Mouse (Mus musculus): ENCODE results near the gene Bola1. TPM values are rescaled to one million over a fixed set of nuclear protein-coding genes. Genes with fewer than 3 reads are reported as not detected.
"Not testable (repeated sequence)": the region's sequence is repeated elsewhere in the genome, so short reads cannot be mapped to it uniquely, and the experiment has no call there.

Bola1 gene
- polyA plus RNA-seq, 1 experiment, result 88.0 TPM

GRCm38 (mm10) chr3:96221640-96222038 is 2.1 kb upstream of the Bola1 start:
- H3K79me2 ChIP-seq (ENCODE audit: control insufficient read depth, insufficient read depth), result no peaks in the 10 kb centered on the region
- no peak overlapping the region for H3ac ChIP-seq (ENCODE audit: control insufficient read depth, insufficient read length)
- H3K27me3 ChIP-seq (ENCODE audit: control insufficient read depth, insufficient read depth, insufficient read length), result no peaks in the 10 kb centered on the region
- TF ChIP-seq REST (IDR thresholded peaks at IDR 0.05; ENCODE audit: insufficient read depth, insufficient read length), result no peak
- no peak for TF ChIP-seq MAX (IDR thresholded peaks at IDR 0.05; ENCODE audit: low read depth)
- no peak for TF ChIP-seq MYOD1 (IDR thresholded peaks at IDR 0.05; ENCODE audit: control insufficient read depth in 1 of 3, insufficient read length in 2 of 3, low read depth in 2 of 3)
- TF ChIP-seq TCF12 (IDR thresholded peaks at IDR 0.05; ENCODE audit: insufficient read depth, poor library complexity, severe bottlenecking), result no peak
- no peak for TF ChIP-seq POLR2A (IDR thresholded peaks at IDR 0.05; ENCODE audit: insufficient read length, low read depth)
- H3K36me3 ChIP-seq (ENCODE audit: control insufficient read depth, insufficient read depth), result no peaks in the 10 kb centered on the region
- peak overlapping the region; percentile 47 for H3K4me3 ChIP-seq
- H3K4me2 ChIP-seq (ENCODE audit: low read depth), result peak overlapping the region; percentile 93

- Histone ChIP-seq H3K27me3 (ENCODE audit: control insufficient read depth, insufficient read depth, insufficient read length) (no peaks in the 10 kb centered on the region), H3K79me2 (ENCODE audit: control insufficient read depth, insufficient read depth) (no peaks in the 10 kb centered on the region), H3K4me3 (peak within 1 kb of the TSS; percentile 47), H3K36me3 (ENCODE audit: control insufficient read depth, insufficient read depth) (no peaks in the 10 kb centered on the region), H3K4me2 (ENCODE audit: low read depth) (peak within 1 kb of the TSS; percentile 96), H3ac (ENCODE audit: control insufficient read depth, insufficient read length) (peak within 1 kb of the TSS; percentile 59)
- TF ChIP-seq POLR2AphosphoS2 (IDR thresholded peaks at IDR 0.05; ENCODE audit: insufficient read length, low read depth) (peak; percentile 73), POLR2A (IDR thresholded peaks at IDR 0.05; ENCODE audit: insufficient read length, low read depth) (peak; percentile 69), MYOD1 (IDR thresholded peaks at IDR 0.05; ENCODE audit: control insufficient read depth in 1 of 3, insufficient read length in 2 of 3, low read depth in 2 of 3) (peak in 1 of 3 experiments; percentile 49), SRF (IDR thresholded peaks at IDR 0.05; ENCODE audit: control insufficient read depth, insufficient read length, low read depth) (no peak)
Observed at GRCm38 (mm10) chr3:96220765-96221639, 1.5 kb upstream of the Bola1 start, which contains the start of the genes Hist2h2ac and Hist2h2be. TSS of gene Hist2h2ac (minus strand) at chr3:96220880. TSS of gene Hist2h2be (plus strand) at chr3:96221119.

GRCm38 (mm10) chr3:96220131-96220764 is 739 bp upstream of the Bola1 start:
- not testable (repeated sequence) for H3K27me3 ChIP-seq (ENCODE audit: control insufficient read depth, insufficient read depth, insufficient read length); H3K79me2 ChIP-seq (ENCODE audit: control insufficient read depth, insufficient read depth); H3K36me3 ChIP-seq (ENCODE audit: control insufficient read depth, insufficient read depth)
- peak overlapping the region; percentile 96 for H3K4me2 ChIP-seq (ENCODE audit: low read depth)
- peak overlapping the region; percentile 59 for H3ac ChIP-seq (ENCODE audit: control insufficient read depth, insufficient read length)
- peak overlapping the region; percentile 47 for H3K4me3 ChIP-seq
- TF ChIP-seq POLR2A (IDR thresholded peaks at IDR 0.05; ENCODE audit: insufficient read length, low read depth) (peak; percentile 83), POLR2AphosphoS2 (IDR thresholded peaks at IDR 0.05; ENCODE audit: insufficient read length, low read depth) (peak; percentile 91)

GRCm38 (mm10) chr3:96219191-96219641 is 293 bp downstream of the Bola1 start:
- H3K27me3 ChIP-seq (ENCODE audit: control insufficient read depth, insufficient read depth, insufficient read length), result no peaks in the 10 kb centered on the region
- peak overlapping the region; percentile 59 for H3ac ChIP-seq (ENCODE audit: control insufficient read depth, insufficient read length)
- H3K4me2 ChIP-seq (ENCODE audit: low read depth), result peak overlapping the region; percentile 96
- no peaks in the 10 kb centered on the region for H3K79me2 ChIP-seq (ENCODE audit: control insufficient read depth, insufficient read depth)
- TF ChIP-seq TCF12 (IDR thresholded peaks at IDR 0.05; ENCODE audit: insufficient read depth, poor library complexity, severe bottlenecking) (no peak), MYOD1 (IDR thresholded peaks at IDR 0.05; ENCODE audit: control insufficient read depth in 1 of 3, insufficient read length in 2 of 3, low read depth in 2 of 3) (no peak), CEBPB (IDR thresholded peaks at IDR 0.05; ENCODE audit: insufficient read depth, poor library complexity, severe bottlenecking) (no peak), USF1 (IDR thresholded peaks at IDR 0.05; ENCODE audit: low read depth) (no peak), POLR2A (IDR thresholded peaks at IDR 0.05; ENCODE audit: insufficient read length, low read depth) (no peak), E2F4 (IDR thresholded peaks at IDR 0.05; ENCODE audit: insufficient read depth) (no peak), SRF (IDR thresholded peaks at IDR 0.05; ENCODE audit: control insufficient read depth, insufficient read length, low read depth) (no peak), MAX (IDR thresholded peaks at IDR 0.05; ENCODE audit: low read depth) (no peak), REST (IDR thresholded peaks at IDR 0.05; ENCODE audit: insufficient read depth, insufficient read length) (no peak), POLR2AphosphoS2 (IDR thresholded peaks at IDR 0.05; ENCODE audit: insufficient read length, low read depth) (no peak), TCF3 (IDR thresholded peaks at IDR 0.05; ENCODE audit: insufficient read length, low read depth) (no peak), MYOG (IDR thresholded peaks at IDR 0.05; ENCODE audit: control insufficient read depth in 1 of 3, insufficient read depth in 1 of 3, insufficient read length in 2 of 3, low read depth in 2 of 3) (no peak)
- no peaks in the 10 kb centered on the region for H3K36me3 ChIP-seq (ENCODE audit: control insufficient read depth, insufficient read depth)
- H3K4me3 ChIP-seq, result peak overlapping the region; percentile 47

DNA sequence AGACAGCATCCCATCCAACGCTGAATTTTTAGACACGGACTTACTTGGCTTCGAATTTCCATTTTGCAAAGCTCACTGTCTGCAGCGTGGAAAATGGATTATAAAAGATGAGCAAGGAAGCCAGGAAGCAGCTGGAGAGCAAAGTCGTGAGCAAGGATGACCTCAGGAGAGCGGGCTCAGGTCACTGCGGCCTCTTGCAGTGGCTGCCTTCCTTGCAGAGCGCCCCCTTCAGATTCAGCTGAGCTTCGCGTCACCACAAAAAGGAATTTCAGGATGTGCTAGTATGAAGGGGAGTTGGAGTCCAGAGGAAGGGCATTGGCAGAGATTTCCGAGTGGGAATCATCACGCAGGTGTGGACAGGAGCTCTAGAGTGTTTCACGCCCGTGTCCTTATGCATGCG is 10.3 kb downstream of the Bola1 start:
- Histone ChIP-seq H3K36me3 (ENCODE audit: control insufficient read depth, insufficient read depth) (no peaks in the 10 kb centered on the region), H3ac (ENCODE audit: control insufficient read depth, insufficient read length) (no peak overlapping the region), H3K4me3 (no peak overlapping the region), H3K4me2 (ENCODE audit: low read depth) (no peak overlapping the region), H3K27me3 (ENCODE audit: control insufficient read depth, insufficient read depth, insufficient read length) (no peaks in the 10 kb centered on the region), H3K79me2 (ENCODE audit: control insufficient read depth, insufficient read depth) (no peaks in the 10 kb centered on the region)
- TF ChIP-seq E2F4 (IDR thresholded peaks at IDR 0.05; ENCODE audit: insufficient read depth) (no peak), MYOD1 (IDR thresholded peaks at IDR 0.05; ENCODE audit: control insufficient read depth in 1 of 3, insufficient read length in 2 of 3, low read depth in 2 of 3) (no peak), POLR2AphosphoS2 (IDR thresholded peaks at IDR 0.05; ENCODE audit: insufficient read length, low read depth) (no peak), MYOG (IDR thresholded peaks at IDR 0.05; ENCODE audit: control insufficient read depth in 1 of 3, insufficient read depth in 1 of 3, insufficient read length in 2 of 3, low read depth in 2 of 3) (no peak), MAX (IDR thresholded peaks at IDR 0.05; ENCODE audit: low read depth) (no peak), USF1 (IDR thresholded peaks at IDR 0.05; ENCODE audit: low read depth) (no peak), TCF12 (IDR thresholded peaks at IDR 0.05; ENCODE audit: insufficient read depth, poor library complexity, severe bottlenecking) (no peak), POLR2A (IDR thresholded peaks at IDR 0.05; ENCODE audit: insufficient read length, low read depth) (no peak), SRF (IDR thresholded peaks at IDR 0.05; ENCODE audit: control insufficient read depth, insufficient read length, low read depth) (no peak), REST (IDR thresholded peaks at IDR 0.05; ENCODE audit: insufficient read depth, insufficient read length) (no peak), TCF3 (IDR thresholded peaks at IDR 0.05; ENCODE audit: insufficient read length, low read depth) (no peak), CEBPB (IDR thresholded peaks at IDR 0.05; ENCODE audit: insufficient read depth, poor library complexity, severe bottlenecking) (no peak)
